Mouse (Mus musculus): ENCODE results near the gene Rab23.

The Rab23 gene

DNA sequence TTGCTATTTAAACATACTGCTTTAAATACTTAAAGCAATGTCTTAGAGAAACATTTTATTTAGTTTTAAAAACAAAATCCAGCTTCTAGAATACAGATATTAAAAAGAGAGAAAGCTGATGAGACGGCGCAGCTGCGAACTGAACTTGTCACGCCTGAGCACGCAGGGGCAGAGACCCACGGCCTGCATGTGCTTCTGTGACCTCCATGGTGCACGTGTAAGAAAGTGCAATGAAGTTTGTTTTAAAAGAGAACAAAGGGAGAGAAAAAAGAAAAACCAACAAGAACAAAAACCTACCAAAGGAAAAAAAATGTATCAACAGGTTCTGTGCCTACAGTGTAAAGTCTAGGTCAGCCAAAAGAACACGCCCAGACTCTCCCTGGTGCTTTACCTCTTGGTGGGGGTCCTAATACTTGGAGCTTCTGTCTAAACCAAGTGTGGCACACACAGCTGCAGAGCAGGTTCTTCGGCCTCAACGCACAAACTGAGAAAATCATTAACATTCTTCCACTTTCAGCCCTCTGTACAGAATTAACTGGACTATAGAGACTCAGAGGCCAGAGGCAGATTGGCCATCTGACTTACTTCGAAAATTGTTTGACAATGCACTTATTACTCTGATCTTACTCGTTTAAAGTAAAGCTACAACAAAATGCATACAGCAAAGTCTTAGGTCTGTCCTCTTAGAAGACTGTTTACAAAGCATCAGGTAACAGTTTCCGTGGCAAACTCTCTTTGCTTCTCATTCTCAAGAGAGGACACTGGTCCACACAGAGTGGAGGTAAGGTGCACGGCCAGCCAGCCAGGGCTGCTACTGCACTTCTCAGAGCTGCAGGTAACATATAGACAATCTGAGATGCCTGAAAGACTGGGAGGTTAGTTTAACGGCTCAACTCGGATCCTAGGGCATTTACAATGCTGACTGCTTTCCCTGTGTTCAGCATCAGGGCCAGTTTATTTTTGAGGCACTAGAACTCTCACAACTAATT, 47.1 kb downstream of the Rab23 start:
- no peak for DNase-seq (ENCODE audit: low read depth)

DNA sequence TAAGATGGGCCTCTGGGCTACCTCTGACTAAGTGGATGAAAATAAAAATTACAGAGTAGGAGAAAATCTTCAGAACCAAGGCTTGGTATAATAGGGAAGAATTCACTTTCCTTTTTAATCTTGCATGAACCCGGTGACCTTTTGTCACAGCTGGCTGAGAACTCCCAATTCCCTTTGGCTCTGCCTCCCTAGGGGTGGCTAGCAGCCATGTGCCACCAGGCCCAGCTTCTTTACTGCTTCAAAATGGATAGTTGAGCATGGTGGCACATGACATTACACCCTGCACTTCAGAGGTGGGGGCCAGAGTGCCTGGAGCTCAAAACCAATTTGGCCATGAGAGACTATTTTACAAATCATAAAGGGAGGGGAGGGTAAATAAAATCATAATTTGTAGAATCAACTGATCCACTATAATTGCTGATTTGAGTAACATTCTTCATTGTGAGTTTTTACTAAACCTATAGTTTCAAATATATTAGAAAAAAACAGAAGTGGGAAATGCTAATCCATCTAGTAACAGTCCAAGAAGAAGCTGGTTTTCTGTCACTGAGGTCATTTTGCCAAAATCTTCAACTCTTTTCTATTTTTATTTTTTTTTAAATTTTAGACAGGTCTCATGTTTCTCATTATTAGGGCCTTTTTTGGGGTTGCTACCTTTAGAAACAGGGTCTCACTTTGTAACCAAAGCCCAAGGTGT, 48.6 kb downstream of the Rab23 start:
- DNase-seq (ENCODE audit: low read depth): no peak

DNA sequence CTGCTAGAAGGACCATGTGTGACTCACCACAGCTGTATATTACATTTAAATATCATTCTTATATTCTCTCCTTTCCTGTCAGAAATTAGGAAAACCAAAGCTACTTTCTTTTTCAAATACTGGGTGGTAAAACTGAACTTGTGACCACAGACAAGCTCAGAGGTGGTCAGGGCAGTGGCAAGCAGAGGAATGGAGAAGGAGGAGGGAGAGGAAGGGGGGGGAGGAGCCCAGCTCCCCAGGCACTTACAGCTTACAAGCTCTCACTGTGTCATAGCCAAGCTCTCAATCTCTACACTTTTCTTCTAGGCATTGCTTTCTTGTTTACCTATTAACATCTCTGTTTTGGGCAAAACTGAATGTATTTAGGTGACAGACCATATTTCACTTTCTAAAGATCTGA, 49.1 kb downstream of the Rab23 start:
- no peak for DNase-seq (ENCODE audit: low read depth)

DNA sequence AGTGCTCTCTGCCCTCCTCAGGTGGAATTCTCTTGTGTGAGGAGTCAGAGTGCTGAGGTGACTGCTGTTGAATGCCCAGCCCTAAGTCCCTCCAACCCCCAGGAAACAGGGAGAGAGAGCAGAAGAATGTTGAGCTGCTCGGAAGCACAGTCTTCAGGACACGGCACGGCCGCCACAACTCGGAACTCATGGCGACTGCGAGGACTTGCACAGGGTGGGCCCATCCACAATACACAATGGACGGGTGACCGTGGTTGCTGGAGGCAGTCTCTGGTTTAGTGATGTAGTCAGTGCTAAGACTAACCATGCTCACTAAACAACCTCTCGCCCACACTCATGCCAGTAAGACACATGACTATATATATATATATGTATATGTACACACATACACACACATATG, 51.9 kb downstream of the Rab23 start:
- DNase-seq (ENCODE audit: low read depth): no peak

DNA sequence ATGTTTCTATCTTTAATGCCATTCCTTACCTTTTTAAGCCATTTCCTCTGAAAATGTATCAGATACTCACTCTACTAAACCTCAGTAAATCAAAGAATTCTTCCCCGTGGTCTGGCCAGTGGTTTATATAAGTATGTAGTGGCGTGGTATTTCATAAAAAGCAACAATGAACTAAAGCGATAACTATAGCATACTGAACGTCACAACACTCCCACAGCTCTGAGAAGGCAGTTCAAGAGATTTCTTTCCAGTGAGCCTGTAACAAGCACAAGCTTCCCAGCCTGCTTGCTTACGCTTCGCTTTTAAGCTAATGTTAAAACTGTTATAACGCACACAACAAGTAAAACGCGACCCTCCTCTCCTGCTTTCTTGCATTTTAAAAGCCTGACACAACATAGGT, 52.4 kb downstream of the Rab23 start:
- DNase-seq (ENCODE audit: low read depth): no peak

DNA sequence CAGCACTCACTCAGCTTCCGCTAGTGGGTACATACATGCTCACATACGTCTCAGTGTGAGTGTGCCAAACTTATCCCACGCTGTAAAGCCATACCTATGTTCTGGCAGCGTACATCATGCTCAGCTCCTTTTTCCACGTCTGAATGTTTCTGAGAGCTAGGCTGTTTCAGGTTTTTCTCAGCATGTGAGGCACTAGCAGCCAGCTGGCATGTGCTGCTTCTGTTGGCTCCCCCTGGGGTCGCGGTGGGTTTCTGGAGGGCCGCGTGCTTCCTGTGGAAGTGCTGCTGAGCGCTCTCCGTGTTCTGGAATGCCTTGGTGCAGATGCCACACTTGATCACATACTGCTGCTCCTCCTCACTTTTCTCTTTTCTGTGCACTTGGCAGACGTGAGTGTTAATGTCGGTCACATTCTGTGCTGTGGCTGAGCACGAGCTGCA, 56.5 kb downstream of the Rab23 start:
- no peak for DNase-seq (ENCODE audit: low read depth)

DNA sequence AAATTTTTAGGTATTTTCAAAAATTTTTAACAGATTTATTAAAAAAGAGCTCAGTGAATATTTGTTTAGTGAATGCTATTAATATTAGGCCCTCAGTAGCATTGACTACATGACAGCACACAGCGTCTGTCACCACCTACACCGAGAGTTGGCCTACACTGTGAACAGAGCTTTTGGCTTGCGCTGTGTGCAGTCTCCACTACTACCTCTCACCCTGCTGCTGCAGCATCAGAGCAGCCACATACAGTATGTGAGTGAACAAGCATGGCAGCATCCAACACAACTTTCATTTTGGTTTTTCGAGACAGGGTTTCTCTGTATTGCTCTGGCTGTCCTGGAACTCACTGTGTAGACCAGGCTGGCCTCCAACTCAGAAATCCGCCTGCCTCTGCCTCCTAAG, 64.9 kb downstream of the Rab23 start:
- no peak for DNase-seq (ENCODE audit: low read depth)

DNA sequence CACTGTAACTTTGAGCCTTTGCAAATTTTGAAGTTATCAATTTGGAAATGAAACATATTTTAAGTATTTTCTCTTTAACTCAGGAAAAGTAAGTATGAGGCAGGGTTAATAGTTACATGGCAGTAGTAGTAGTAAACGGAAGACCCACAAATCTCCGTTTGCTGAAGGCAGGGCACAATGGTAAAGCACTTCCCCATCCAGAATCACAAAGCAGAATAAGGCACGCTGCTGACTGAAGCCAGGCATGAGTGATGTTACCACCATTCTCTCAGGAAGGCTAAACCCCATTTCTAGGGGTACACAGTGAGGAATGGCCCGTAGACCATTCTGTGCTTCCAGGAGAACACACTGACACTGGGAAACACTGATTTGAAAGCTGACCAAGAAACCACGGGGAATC, 68.4 kb downstream of the Rab23 start:
- DNase-seq (ENCODE audit: low read depth): no peak

DNA sequence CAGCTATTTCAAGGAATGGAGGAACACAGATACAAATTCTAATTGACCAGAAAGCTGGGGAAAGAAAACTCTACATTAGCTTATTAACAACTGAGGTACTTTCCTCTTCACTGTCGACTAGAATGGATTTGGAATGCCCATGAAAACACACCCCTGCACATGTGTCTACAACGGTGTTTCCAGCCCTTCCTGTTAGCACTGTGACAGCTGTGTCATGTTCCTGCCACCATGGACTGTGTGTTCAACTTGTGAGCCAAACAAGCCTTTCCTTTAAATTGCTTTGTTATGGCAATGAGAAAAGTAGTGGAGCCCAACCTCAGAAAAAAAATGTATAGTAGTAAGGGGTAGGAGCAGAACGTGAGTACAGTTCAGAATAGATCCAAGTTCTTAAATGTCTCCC, 68.8 kb downstream of the Rab23 start:
- no peak for DNase-seq (ENCODE audit: low read depth)

Measured in naive thymus-derived CD4-positive, alpha-beta T cell, adult 2 months (primary cell).